Mouse (Mus musculus): Measurements from ENCODE around the gene Alg1.

- no peak for TF ChIP-seq FLI1 (IDR thresholded peaks at IDR 0.05; ENCODE audit: low read length)
- TF ChIP-seq GATA1 (IDR thresholded peaks at IDR 0.05; ENCODE audit: borderline replicate concordance, low read length): no peak
Observed at GRCm38 (mm10) chr16:5206051-5206450, 27.4 kb upstream of the Alg1 start.
